Mouse (Mus musculus): ENCODE measurements around the gene Spock1.

Gene Spock1

GRCm38 (mm10) chr13:57908266-57908582 lies at the start of gene Spock1:
TSS of gene Spock1 (minus strand) at chr13:57908332.
- peak; percentile 92 for DNase-seq (ENCODE audit: low spot score)

GRCm38 (mm10) chr13:57950091-57950490 lies 42.0 kb upstream of the Spock1 start:
- no peak for DNase-seq (ENCODE audit: low spot score)

DNA sequence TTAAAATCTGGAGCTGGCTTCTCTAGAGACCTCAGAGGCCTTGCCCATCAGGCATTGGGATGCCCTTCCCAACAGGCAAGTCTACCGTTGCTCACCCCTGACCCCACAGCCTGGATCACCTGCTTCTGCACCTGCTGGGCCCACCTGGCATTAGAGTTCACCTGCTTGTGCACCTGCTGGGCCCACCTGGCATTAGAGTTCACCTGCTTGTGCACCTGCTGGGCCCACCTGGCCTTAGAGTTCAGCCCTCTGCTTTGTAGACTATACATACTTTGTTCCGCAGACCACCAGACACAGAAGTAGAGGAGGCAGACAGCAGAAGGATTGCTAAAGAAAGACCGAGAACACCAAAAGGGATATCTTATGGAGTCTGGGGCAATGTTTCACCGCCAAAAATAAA lies 41.4 kb upstream of the Spock1 start:
- DNase-seq (ENCODE audit: low spot score): no peak

- DNase-seq (ENCODE audit: low spot score): no peak
Observed at GRCm38 (mm10) chr13:57945197-57945596, 37.1 kb upstream of the Spock1 start.

GRCm38 (mm10) chr13:57944434-57944833 lies 36.3 kb upstream of the Spock1 start:
- DNase-seq (ENCODE audit: low spot score): no peak

- no peak for DNase-seq (ENCODE audit: low spot score)
Observed at GRCm38 (mm10) chr13:57943900-57944299, 35.8 kb upstream of the Spock1 start.

- DNase-seq (ENCODE audit: low spot score): no peak
Observed at GRCm38 (mm10) chr13:57937463-57938229, 29.5 kb upstream of the Spock1 start.

GRCm38 (mm10) chr13:57931998-57932397 lies 23.9 kb upstream of the Spock1 start:
- no peak for DNase-seq (ENCODE audit: low spot score)

DNA sequence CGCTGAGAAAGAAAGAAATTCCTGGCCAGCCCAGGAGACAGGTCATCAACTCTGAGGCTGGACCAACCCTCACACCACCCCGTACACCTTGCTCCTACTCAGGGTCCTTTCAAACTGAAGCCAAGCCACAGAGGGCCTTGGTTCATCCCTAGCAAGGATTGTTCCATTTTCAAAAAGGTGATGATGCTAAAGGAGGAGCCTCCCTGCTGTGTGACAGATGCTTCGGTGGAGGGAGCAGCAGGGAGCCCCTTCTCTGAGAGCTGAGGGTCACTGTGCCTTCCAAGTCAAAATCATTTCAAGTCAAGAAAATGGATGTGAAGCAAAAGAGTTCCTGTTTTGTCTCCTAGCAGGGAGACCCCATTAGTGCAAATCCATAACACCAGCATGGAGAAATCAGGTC lies 23.2 kb upstream of the Spock1 start:
- DNase-seq (ENCODE audit: low spot score): no peak

DNA sequence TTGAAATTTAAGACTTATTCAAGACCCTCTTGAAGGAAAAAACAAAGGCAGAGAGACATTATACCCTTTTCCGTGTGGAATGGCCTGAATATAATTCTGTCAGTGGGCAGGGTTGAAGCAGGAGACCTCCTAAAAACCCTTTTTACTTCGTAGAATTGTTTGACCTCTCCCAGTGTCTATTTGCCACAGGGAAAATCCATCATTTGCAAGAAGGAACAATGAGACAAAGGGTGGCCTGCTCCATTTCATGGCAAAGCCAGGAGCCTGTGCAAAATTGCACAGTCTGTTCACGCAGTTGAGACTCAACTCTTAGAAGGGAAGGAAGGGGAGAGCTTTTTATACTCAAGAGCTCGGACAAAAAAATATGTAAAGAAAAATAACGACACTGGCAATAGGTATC lies 22.6 kb upstream of the Spock1 start:
- no peak for DNase-seq (ENCODE audit: low spot score)

DNA sequence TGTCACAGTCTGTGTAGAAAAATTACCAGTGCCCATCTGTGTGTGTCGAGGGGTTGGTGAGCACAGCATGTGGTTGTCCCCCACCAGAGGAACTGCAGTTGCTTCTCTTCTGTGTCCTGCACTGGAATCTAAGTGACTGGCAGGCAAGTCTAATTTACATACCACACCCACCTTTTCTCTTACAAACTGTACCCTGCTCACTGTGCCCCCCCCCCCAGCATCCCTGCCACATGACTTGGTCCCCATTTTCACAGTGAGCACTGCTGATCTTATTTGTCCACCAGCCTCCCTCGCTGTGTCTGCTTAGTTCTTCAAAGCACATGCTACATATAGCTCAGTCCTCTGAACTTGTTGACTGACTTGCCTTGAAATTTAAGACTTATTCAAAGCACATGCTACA lies 22.2 kb upstream of the Spock1 start:
- no peak for DNase-seq (ENCODE audit: low spot score)

DNA sequence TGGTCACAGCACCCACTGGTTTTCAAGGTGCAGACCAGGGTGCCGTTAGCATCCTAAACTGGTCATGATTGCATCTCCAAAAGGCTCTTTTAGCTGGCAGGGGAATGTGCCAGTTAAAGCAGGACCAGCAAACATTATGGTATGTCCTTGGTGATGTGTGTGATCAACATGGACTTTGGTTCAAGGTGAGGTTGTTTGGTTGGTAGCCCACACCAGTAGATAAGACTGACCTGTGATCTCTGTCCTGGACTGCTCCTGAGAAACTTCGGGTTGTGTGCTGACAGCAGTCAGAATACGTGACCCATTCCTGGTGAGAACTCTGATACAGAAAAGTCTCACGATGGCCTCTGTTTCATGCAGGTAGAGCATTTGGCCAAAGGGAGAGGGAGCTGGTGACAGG lies 11.8 kb upstream of the Spock1 start:
- no peak for DNase-seq (ENCODE audit: low spot score)

GRCm38 (mm10) chr13:57911171-57911570 lies 3.0 kb upstream of the Spock1 start:
- no peak for DNase-seq (ENCODE audit: low spot score)

- no peak for DNase-seq (ENCODE audit: low spot score)
Observed at GRCm38 (mm10) chr13:57907428-57908265, 485 bp downstream of the Spock1 start.

DNA sequence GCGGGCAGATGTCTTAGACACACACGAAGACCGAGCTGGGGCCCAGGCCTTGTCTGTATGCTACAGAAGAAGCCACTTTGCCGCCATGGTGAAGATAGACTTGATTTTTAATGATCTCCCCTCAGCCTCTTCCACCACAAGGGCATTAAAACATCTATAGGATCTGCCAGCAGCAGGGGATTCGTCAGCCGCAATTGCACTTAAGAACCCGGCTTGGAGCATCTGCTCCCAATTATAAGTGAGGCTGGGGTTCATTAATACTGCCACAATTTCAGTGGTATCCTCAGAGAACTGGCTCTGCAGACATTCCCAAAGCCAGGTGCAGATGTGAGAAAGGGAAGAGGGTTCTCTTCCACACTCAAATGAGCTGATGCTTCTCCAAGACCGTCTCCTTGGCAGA lies 13.5 kb downstream of the Spock1 start:
- no peak for DNase-seq (ENCODE audit: low spot score)

DNA sequence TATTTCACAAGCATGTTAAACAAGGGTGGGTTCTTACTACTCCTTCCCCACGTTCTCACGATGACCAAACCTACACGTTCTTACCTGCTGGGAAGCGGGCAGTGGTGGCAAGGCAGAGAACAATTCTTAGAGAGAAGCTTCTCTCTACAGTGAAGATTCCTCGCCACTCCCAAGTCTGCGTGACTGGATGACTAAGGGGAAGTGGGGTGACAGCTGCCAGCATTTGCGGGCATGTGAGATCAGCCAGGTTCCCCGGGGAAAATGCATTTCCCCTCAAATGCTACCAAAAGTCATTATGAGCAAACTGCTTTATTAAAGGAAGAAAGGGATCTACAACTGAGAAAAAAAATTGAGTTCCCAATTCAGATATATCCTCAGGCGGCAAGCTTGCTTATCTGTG lies 18.4 kb downstream of the Spock1 start:
- DNase-seq (ENCODE audit: low spot score): no peak

DNA sequence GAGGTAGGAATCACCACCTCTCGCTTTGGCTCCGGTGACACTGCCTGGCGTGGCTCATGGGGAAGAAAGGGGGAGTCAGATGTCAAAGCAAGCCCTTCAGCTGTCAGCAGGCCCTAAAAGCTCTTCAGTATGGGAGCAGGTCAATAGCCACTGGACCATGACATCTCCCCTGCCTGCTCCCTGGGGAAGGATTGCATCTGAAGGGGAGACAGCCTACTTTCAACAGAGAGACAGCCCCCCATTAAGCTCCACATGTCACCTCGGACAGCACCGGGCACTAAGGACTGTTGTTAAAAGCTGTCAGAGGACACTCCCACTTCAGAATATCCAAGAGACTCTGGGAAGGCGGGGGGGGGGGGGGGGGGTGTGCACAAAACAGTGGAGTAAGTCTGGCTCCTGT lies 19.1 kb downstream of the Spock1 start:
- no peak for DNase-seq (ENCODE audit: low spot score)

DNA sequence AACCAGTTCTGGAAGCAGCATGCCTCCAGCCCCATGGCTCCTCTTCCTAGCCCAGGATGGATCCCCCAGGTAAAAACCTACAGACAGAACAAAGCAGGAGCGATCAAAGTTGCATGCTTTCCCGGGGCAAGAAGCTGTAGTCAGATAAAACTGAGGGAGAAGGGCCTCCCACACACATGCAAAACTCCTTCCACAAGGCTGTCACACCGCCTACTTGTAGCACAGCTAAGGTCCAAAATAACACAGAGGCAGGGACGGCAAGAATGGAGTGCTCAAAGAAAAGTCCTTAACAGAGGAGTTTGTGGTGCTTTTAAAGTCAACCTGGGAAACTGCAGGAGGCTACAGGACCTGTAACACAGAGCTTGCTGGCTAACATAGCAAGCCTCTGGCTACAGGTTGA lies 28.3 kb downstream of the Spock1 start:
- no peak for DNase-seq (ENCODE audit: low spot score)

DNA sequence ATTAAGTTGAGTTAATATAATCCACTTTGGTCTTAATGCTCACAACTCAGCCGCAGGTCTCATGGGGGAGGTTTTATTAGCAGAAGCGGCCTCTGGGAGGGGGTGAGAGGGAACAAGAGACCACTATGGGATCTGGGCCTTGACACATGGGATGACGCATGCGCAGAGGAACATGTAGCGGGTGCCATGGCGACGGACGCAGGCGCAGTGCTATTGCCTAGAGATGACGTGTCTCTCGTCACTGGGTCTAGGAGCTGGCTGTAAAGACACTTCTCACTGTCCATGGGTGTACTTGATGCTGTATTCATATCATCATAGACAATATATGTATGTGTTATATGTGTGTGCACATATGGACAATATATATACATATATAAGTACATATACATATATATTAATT lies 29.3 kb downstream of the Spock1 start:
- DNase-seq (ENCODE audit: low spot score): no peak

GRCm38 (mm10) chr13:57877782-57878181 lies 30.4 kb downstream of the Spock1 start:
- DNase-seq (ENCODE audit: low spot score): no peak

DNA sequence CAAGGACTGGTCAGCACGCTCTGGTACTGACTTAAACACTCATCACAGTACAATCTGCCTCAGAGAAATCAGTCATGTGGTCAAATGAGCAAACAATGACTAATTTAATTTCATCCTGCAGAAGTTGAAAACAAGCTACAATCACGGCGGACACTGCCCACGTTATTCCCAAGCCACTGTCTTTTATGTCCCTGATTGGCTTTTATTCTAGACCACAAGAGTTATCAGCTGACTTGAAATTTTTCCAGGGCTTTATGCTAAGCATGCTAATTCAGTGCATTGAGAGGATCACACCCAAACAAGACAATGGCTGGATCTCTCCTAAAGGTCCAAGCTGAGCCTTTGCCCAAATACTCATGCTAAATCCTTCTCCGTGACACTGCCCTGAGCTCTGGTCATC lies 31.2 kb downstream of the Spock1 start:
- DNase-seq (ENCODE audit: low spot score): no peak

DNA sequence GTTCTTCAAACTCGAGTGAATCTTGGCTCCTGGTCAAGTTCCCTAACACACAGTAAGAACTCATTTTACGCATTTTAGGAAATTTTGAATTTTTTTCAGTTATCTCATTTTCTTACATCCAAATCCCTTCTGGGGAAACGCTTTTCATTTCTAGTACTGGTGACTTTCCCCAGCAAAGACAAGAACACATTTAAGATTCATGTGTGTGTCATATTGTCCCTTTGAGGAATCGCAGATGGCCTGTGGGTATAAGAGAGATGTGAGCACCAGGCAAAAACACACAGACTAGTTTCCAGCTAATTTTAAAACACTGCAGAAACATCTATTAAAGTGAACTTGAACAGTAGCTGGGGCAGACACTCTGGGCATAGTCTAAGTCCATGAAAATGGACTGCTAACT lies 38.1 kb downstream of the Spock1 start:
- DNase-seq (ENCODE audit: low spot score): no peak

DNA sequence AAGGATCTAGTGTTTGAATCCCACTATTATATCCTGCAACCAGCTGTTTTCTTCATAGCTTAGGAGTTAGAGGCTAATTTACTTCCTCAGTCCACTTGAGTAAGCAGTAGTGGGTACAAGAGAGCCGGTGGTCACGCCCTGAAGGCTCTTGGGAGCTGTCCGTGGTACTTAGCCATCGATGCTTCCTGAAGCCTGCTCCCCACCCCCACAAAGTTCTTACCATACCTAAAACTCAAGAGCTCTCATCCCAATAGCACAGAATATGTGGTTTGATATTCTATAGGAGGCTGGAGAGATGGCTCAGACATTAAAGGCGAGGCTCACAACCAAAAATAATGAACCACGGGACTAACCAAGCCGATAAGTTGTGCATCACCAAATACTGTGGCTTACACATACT lies 40.5 kb downstream of the Spock1 start:
- no peak for DNase-seq (ENCODE audit: low spot score)

- DNase-seq (ENCODE audit: low spot score): no peak
Observed at GRCm38 (mm10) chr13:57865029-57865428, 43.1 kb downstream of the Spock1 start.

Data from layer of hippocampus, adult 11-12 months (tissue).